Mouse (Mus musculus) bone marrow, adult 2 months (tissue): ENCODE results near the gene Lmo7.

Experiments used
- CTCF ChIP-seq: fragments of 200-500 bp; IDR thresholded peaks from 2 replicates; pipeline ENCODE4 v1.5.1; 2011; ENCODE audit warnings: low read length, control low read depth; ENCODE audit not compliant: control insufficient read depth, insufficient read depth
- POLR2A ChIP-seq: fragments of 200-500 bp; IDR thresholded peaks from 2 replicates; pipeline ENCODE4 v1.6.1; 2011; ENCODE audit warnings: low read depth, mild to moderate bottlenecking, control low read depth, low read length, borderline replicate concordance; ENCODE audit not compliant: control insufficient read depth

GRCm38 (mm10) chr14:101862088-101862487, 132.3 kb downstream of the Lmo7 start:
- TF ChIP-seq CTCF: no peak
- TF ChIP-seq POLR2A: no peak
